Mouse (Mus musculus): ENCODE measurements at regions not wholly inside any gene's neighbourhood (a gene's known extent, or its start where the extent isn't known, plus 50 kb on each side); places are given as distances from the start of the nearest gene placed in this dataset. TPM values are rescaled to one million over a fixed set of nuclear protein-coding genes. Genes with fewer than 3 reads are reported as not detected.

DNA sequence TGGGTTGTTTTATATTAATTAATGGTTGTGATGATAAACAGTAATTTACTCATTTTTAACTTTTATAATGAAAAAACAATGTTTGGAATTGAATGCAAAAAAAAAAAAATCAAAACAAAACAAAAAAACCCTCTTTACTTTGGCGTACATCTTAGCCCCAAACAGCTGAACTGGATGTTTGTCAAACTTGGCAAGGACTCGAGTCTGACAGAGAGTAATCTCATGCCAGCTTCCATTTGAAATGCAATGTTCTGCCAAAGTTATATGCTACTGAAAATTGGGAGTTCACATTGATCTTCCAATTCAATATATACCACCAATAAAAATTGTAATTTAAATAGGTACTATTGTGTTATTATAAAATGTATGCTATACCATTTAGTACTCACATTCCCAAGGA is 150.9 kb upstream of the Rgs18 start:
- Histone ChIP-seq H3K9me3 (replicated peaks) (no peaks in the 10 kb centered on the region), H3K36me3 (no peaks in the 10 kb centered on the region), H3K9ac (replicated peaks) (no peak overlapping the region), H3K4me2 (no peak overlapping the region), H3K27ac (replicated peaks) (no peak overlapping the region), H3K27me3 (replicated peaks) (no peaks in the 10 kb centered on the region), H3K4me1 (no peaks in the 10 kb centered on the region), H3K4me3 (replicated peaks) (no peak overlapping the region)
- WGBS: 90% methylated on average over 2 of the region's 2 CpGs
- no peak for ATAC-seq (ENCODE audit: low FRiP score)

GRCm38 (mm10) chr1:144916568-144916967 is 141.3 kb upstream of the Rgs18 start:
- Histone ChIP-seq H3K36me3 (no peaks in the 10 kb centered on the region), H3K27ac (replicated peaks) (no peak overlapping the region), H3K9me3 (replicated peaks) (no peaks in the 10 kb centered on the region), H3K27me3 (replicated peaks) (no peaks in the 10 kb centered on the region), H3K4me2 (no peak overlapping the region), H3K9ac (replicated peaks) (no peak overlapping the region), H3K4me3 (replicated peaks) (no peak overlapping the region), H3K4me1 (no peaks in the 10 kb centered on the region)
- ATAC-seq (ENCODE audit: low FRiP score): no peak
- 90% methylated on average over 5 of the region's 5 CpGs for WGBS

DNA sequence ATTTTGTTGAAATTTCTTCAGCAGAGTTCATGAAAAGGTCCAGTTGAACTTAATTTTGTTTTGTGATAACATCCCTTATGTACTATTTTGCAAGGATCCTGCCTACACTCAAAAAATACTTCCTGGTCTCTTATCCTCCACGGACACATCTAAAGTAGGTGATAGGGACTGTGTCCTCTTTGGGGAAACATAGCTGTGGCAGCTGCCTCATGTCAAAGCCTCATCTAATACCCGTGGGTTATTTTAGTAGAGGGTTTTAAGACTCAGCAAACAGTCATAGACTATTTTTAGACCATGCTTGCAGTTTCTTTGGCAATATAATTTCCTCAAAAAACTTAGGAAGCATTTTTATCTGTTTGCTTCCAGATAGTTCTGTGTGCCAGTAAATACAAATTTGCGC is 127.8 kb upstream of the Rgs18 start:
- Histone ChIP-seq H3K9me3 (replicated peaks) (no peaks in the 10 kb centered on the region), H3K4me2 (no peak overlapping the region), H3K36me3 (no peaks in the 10 kb centered on the region), H3K27me3 (replicated peaks) (no peaks in the 10 kb centered on the region), H3K27ac (replicated peaks) (no peak overlapping the region), H3K4me3 (replicated peaks) (no peak overlapping the region), H3K4me1 (no peaks in the 10 kb centered on the region), H3K9ac (replicated peaks) (no peak overlapping the region)
- no peak for ATAC-seq (ENCODE audit: low FRiP score)
- 86% methylated on average over 3 of the region's 3 CpGs for WGBS

- Histone ChIP-seq H3K27me3 (replicated peaks) (no peaks in the 10 kb centered on the region), H3K4me2 (no peak overlapping the region), H3K9ac (replicated peaks) (no peak overlapping the region), H3K9me3 (replicated peaks) (no peaks in the 10 kb centered on the region), H3K36me3 (no peaks in the 10 kb centered on the region), H3K27ac (replicated peaks) (no peak overlapping the region), H3K4me1 (no peaks in the 10 kb centered on the region), H3K4me3 (replicated peaks) (no peak overlapping the region)
- WGBS: 66% methylated on average over 2 of the region's 2 CpGs
- peak; percentile 76 for ATAC-seq (ENCODE audit: low FRiP score)
These were observed 108.4 kb upstream of the Rgs18 start for GRCm38 (mm10) chr1:144883633-144884032.

DNA sequence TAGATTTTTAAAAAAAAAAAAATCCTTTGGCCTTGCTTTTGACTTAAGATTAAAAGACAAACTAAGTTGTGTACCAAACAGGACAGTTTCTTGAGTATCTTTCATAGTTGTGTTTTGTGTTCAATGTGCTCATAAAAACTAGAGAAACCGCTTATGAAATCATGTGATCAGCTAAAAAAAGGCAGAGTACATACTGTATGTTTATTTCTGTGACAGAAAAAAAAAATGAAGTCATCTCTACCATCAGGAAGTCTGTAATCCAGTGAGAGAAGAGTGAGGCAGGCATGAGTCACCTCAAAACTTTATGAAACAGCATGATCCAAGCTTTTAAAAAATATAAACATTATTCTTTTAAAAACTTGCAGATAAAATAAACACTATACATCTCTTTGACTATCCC is 86.9 kb upstream of the Rgs18 start:
- H3K36me3 ChIP-seq: no peaks in the 10 kb centered on the region

More for the DNA sequence above, 86.9 kb upstream of the Rgs18 start:
- Histone ChIP-seq H3K9me3 (replicated peaks) (no peaks in the 10 kb centered on the region), H3K27me3 (replicated peaks) (no peaks in the 10 kb centered on the region), H3K4me3 (replicated peaks) (no peak overlapping the region), H3K4me1 (no peaks in the 10 kb centered on the region), H3K4me2 (no peak overlapping the region), H3K9ac (replicated peaks) (no peak overlapping the region), H3K27ac (replicated peaks) (no peak overlapping the region)
- no peak for ATAC-seq (ENCODE audit: low FRiP score)
- WGBS: 84% methylated on average over 1 of the region's 1 CpGs

Small RNA genes in the stretch of these regions (microRNA-seq; reads per million reads assigned to microRNA genes)
- gene Gm25708: not detected
